Mouse (Mus musculus): ENCODE results near the gene Fstl4.
A peak's percentile ranks its signal among the peaks of the same experiment; 100 is the strongest.

Fstl4 gene

DNA sequence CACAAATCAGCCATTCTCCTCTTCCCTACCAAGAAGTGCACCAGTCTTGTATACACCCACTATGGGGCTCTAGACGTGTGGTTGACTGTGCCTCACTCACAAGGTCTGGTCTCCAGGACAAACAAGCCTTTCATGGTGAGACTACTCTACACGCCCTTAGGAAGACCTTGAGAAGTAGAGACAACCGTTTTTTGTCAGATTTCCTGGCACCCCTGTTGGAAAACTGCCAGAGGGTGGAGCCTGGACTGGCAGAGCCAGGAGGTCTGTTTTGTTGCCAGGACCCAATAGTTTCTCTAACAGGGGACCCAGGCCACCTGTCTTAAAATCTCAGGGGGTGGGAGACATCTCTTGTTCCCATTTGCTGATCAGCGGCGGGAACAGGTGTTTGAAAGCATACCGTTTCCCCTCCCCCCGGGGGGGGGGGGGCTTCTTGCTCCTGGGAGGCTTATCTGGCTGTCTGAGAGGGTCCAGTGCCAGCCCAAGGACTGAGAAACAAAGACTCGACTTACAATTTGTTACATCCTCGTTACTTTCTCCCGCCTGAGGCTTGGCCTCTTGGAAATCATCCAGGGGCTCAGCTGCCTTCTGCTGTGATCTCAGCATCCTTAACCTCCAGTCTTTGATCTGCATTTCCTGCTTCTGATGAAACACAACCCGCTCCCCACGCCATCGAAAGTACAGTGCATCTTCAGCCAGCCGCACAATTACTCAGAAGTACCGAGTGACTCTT, 155.0 kb downstream of the Fstl4 start:
- no peak for DNase-seq

DNA sequence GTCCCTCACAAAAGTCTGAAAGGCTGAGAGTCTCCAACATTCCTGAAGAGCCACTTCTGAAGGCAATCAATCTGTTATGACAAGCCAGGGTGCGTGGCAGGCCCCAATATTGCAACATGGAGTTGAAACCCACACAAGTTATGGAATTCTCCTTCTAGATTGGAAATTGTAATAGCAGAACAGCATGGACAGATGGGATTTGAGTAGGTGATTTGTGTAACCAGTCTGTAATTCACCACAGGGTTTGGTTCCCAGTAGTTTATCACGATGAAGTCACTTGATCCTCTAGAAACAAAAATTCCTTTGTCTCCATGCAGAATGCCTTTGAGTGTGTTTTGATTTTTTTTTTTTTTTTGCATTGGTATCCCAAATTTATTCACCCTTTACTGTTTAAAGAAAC, 159.8 kb downstream of the Fstl4 start:
- no peak for DNase-seq

DNA sequence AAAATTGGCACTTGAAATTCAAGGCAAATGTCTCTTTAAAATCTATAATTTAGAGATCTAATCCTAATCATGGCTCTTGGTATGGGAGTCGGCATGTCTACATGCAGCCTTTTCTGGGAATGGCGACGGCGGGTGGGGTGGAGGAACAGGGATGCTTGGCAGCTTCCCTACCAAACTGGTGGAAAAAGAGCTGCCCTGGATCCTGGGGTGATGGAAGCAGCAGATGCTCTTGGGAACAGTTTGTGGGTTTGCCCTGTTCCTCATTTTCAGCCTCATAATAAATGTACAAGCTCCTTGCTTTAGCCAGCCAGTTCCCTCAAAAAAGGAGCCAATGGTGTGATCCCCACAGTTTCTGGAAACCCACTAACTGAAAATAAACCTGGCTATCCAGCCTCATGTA, 163.9 kb downstream of the Fstl4 start:
- no peak for DNase-seq

DNA sequence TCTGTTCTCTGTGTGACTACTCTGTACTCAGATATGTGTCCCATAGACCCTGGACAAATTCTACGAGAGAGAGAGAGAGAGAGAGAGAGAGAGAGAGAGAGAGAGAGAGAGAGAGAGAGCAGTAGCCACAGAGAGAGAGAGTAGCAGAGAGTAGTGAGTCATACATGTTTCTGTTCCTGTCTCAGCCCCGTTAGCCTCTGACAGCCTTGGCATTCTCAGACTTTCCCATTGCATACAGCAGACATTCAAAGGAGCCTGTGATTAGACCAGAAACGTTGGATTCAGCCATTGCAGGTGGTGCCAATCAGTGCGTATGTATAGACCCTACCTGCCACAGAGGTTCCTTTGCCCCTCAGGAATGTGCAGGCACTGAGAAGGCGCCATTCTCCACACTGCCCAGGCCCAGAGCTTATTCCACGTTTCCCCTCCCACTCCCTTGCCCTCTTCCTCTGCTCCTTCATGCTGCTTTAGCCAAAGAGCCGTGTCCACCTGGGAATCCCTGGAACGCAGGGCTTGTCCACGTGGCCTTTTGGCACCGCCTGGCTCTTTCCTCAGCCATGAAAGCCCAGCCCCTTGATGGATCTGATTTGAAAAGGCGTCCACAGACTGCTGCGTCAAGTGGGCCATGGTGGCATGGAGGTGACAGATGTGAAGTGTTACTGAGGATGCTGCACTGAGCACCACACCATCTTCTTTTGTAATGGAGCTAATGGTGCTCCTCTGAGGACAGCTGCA, 175.1 kb downstream of the Fstl4 start:
- no peak for DNase-seq

DNA sequence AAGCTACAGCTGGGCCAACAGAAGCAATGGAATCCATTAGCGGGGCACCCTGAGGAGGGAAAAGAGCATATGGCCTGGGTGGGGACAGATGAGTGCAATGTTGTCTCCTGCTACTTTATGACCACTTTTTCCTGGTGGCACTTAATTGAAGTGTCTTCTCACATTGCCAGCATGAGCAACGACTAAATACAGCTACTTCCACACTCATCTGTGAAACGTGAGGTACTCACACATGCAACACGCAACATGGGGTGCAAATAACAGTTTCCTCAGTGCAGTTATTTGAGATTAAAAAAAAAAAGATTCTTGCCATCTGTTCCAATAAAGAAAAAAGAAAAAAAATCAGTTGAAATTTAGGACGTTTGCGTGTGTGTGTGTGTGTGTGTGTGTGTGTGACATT, 178.5 kb downstream of the Fstl4 start:
- DNase-seq: no peak

DNA sequence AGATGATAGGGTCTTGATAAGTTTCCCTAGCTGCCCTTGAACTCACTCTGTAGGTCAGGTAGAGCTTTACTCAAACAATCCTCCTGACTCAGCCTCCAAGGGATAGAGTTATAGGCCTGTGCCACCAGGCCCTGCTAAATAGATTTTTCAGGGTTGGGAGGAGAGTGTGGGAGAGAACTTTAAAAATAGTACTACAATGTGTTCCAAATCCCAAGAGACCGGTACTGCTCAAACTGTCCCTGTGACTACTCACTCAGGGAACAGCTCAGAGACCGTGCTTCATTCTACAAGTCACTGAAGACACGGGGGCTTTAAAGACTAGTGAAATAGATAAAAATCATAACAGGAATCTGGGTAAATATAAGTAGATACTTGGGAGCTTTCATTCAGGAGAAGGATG, 190.6 kb downstream of the Fstl4 start:
- DNase-seq: no peak

DNA sequence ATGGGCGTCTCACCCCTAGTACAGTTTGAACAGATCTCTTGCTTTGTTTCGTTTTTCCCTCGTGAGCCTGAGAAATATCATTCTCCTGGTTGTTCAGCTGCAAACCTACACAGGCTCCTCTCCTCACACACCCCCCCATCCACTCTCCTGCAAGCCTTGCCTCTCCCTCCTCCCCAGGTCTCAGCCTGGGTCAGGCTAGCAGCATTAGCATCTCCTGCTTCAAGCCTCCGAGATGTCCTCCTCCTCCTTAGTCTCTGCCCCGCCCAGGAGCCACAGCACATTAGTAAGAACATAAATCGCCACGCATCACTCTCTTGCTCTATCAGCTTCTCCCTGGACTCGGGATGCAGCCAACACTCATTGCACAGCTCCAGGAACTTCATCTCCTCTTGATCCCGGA, 204.4 kb downstream of the Fstl4 start:
- no peak for DNase-seq

DNA sequence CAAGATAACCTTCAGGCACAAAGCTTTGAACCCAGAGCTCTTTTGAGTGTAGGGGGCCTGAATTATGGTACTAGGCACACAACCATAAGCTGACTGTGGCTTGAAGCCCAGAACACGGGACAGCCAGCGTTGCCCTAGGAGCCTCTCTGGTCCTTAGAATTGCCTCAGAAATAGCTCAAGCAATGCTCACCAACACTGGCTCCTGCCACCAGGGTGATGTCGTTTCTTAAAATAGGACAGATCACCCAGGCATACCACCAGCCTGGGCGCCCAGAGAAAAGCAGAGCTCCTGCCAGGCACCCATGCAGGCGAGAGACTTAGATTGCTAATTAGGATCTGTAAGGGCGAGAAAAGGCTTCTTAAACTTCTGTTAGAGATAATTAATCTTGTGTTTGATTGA, 206.0 kb downstream of the Fstl4 start:
- DNase-seq: no peak

DNA sequence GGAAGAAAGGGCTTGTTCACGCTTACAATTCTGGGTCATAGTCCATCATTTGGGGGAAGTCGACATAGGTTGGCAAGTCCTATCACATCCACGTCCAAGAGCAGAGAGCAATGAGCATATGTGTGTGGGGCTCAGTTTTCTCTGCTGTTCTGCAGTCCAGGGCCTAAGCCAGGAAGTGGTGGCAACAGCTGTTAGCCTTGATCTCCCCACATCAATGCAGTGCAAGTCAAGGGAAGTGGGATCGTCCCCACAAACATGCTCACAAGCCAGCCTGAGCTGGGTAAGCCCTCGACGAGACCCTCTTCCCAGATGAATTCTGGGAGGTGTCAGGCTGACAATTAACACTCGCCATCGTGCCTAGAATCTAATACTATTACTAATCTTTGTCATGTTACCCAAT, 222.6 kb downstream of the Fstl4 start:
- no peak for DNase-seq

DNA sequence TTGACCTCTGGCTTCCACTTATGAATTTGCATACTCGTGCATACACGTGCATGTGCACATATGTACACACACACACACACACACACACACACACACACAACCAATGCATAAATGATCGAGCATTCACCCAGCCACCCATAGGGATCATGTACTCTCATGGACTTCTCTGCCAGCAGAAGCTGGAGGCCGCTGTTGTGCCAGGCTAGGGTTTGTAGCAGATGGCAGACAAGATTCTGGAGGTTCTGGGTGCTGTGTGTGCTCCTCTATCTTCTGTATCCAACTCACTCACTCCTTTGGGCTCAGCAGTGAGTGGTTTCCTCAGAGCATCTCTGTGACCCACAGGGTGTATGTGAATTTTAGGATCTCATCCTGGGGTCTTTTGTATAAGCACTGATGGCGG, 230.3 kb downstream of the Fstl4 start:
- DNase-seq: no peak

DNA sequence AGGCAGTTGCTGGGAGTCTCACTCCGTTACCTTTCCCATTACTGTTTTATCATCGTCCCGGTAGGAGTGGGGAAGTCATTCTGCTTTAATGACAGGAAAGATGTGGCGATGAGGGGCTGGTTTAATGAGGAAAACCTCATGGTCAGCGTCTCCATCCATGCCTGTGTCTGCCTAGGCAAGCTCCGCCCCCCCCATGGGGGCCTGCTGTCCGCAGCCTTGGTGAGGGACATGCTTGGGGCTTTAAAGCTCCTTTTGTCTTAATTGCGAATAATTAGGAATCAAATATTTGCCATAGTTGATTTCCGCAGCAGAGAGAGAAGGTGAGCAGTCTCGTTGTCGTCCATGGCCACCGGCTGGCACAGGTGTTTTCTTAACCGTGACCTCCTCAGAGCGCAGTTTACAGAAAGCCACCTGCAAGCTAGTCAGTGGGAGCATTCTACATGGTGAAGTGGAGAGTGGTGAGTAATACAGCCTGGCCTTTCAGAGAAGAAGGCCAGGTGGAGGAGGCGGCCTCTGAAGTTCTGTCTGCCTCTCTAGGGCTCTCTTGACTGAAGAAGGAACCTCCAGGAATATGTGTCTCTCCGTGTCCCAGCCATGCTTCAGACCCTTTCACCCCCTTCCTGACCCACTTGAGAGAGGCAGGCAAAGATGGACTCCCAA, 232.1 kb downstream of the Fstl4 start:
- no peak for DNase-seq

DNA sequence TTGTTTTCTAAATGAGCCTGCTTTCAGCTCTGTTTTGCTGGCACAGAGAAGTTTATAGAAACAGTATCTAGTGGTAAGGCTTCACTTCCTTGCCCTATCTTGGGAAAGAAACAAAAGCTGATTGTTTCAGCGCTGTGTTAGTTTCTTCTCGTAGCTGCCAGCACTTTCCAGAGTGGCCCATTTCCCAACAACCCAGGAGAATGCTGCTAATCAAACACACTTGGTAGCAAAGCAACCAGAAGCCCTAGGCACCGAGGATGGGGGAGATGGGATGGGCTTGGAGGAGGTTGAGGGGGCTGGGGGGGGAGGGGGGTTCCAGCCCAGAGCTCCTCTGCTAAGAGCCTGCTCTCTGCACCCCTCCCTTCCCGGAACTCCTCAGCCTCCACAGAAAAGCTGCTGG, 233.0 kb downstream of the Fstl4 start:
- DNase-seq: no peak

DNA sequence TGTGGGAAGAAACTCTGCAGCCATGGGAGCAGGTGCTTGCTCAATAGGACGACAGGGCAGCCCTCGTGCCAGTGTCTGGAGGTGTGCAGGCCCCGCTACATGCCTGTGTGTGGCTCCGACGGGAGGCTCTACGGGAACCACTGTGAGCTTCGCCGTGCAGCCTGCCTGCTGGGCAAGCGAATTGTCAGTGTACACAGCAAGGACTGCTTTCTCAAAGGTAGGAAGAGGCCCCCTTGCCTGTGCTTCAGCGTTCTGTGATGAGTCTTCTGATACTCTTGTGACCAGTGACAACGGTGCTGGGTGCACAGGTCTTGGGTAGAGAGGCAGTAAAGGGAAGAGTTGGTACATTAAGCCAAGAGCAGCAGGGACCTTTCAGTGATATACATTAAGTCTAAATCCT, 235.8 kb downstream of the Fstl4 start:
- no peak for DNase-seq

DNA sequence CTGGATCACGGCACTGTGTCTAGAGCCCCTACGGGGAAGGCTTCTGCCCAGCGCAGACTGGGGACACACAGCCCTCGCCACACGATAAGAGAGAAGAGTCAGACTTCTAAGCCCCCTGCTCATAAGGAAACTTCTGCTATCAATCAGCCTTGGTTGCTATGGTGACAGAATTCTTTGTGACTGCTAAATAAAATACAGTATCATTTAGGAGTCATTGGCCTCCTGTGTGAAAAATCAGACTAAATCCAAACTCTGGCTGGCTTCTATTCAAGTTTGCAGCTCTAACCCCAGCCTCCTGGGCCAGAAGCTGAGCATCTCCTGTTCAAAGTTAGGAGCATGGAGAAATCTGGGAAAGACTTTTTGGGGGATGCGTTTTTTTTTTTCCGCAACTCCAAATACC, 238.9 kb downstream of the Fstl4 start:
- no peak for DNase-seq

DNA sequence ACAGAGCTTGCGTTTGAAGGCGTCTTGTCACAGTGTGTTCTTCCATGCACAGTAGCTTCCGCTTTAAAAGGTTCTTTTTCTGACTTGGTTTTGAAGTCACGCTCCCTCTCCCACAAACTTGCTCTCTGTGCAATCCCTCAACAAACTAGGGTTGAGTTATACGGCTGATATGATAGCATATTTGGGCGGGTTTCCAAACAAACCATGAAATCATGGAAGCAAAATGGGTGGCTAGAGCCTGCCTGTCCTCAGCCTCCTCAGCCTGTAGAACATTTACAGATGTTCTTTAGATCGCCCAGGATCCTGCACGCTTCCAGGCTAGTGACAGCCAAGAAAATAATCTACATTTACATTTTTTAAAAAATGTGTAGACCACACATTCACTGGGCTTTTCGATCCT, 239.4 kb downstream of the Fstl4 start:
- DNase-seq: no peak

DNA sequence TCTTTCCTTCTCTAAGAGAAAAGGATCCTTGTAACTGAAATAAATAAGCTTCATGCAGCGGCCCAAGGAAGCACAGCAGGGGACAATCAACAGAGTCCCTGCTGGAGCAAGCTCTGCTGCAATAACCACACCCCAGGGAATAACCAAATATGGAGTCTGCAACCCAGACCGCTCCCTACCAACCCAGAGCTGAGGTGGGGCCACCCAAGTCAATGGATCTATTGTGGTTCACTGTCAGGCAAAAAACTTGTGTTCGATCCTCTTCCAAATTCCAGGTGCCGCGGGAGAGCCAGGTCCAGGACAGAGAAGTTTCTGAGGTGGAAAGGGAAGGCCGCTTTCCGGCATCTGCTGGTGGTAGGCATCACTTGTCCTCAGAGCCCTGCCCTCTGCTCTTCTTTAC, 245.2 kb downstream of the Fstl4 start:
- no peak for DNase-seq

DNA sequence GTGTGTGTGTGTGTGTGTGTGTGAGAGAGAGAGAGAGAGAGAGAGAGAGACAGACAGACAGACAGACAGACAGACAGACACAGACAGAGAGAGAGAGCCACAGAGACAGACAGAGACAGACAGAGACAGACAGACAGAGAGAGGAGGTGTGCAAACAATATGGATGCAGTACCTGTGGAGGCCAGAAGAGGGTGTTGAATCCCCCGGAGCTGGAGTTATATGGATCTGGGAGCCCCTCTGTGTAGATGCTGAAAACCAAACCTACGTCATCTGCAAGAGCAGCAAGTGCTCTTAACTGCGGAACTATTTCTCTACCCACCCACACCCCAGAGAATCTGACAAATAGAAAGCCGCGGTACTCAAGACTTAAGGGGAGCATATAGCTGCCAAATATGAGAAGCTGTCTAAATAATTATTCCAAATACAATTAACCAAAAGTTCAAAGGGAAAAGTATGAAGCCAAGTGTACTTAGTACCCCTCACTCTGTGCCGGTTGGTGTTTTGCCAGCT, 247.6 kb downstream of the Fstl4 start:
- no peak for DNase-seq

DNA sequence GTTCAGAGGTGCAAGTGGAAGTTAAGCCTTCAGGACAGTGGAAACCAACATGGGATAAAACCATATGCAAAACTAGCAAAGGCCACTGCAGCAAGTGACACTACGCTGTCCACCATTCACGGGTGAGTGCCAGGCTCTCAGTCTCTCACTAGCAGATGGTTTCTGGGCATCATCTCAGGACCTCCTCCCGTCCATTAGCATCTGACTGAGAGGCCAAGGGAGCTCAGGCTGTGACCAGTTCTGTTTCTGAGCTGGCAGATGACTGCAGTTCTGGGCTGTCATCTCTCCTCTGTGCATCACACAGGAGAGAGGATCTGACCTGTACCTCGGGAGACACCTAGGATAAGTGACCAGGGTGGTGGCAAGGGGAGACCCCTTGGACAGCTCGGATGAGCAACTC, 249.5 kb downstream of the Fstl4 start:
- DNase-seq: no peak

DNA sequence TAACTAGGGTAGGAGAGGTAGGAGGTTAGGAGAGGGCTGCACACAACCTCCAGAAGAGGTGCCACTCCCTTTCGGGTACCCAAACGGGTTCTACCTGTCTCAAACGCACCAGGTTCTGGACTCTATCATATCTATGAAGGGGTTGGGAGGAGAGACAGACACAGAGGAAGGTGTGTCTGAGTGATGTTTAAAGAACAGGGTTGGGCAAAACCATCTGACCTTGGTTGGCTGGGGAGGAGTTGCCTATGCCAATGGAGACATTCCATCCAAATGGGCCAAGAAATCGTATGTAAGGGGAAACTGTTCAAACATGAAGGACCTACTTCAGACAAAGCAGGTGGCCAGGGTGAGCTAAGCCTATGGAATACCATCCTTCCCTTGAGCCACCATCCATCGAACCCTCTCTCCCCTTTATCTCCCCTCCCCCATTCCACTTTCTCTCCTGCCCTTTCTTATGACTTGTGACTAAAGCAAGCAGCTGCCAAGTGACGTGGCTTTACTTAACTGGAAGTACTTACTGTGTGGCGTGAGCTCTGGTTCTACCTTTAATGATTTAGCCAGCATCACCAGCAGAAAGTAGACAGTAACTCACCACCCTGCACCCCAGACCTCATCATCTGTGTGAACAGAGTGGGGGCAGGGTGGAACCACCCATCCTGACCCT, 252.1 kb downstream of the Fstl4 start:
- DNase-seq: no peak

DNA sequence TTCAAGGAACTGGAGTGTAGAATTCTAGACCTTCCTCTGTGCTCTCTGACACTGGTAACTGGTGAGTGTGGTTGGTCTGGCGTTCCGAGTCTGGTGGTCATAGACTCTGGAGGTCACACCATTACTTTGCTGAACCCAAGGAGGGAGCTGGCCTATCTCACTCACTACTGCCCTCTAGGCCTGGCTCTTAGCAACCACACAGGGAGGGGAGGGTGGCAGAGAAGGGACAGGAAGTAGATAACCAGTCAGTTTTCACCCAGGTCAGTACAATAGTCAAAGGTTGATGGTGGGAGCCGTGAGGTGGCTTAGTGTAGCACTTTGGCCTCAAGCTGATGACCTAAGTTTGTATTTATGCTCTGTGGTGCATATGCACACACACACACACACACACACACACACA, 255.1 kb downstream of the Fstl4 start:
- no peak for DNase-seq

DNA sequence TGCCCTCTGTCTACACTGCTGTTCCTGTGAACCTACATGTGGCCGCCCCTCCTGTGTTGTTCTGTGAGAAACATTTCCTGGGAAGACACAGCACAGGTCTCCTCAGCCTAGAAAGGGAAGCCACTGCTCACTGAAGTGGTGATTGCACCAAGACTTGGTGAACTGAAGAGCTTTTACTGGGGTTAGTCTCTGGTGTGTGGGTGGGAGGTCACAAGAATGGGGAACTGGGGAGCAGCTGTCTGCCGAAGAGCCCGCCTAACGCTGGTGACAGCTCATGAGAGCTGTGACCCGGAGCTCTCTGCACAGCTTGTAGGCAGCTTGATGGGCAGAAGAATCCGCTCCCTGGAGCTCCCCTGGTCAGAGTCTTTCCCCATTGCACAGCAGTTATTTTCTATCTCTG, 260.0 kb downstream of the Fstl4 start:
- no peak for DNase-seq

DNA sequence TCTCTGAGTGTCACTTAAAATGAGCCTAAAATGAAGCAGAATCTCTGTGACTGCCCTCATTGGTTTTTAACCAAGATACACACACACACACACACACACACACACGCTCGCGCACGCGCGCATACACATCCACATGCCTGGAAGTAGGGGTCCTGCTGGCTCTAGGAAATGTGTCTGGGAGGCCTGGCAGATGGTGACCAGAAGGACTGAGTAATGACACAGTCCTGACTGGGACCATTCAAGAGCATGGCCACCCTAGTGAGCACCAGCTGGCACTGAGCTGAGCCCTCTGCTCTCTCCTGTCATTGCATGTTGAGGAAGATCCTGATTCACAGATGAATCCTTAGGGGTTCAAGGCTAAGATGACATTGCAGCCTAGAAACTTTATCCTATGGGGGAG, 261.3 kb downstream of the Fstl4 start:
- DNase-seq: no peak

DNA sequence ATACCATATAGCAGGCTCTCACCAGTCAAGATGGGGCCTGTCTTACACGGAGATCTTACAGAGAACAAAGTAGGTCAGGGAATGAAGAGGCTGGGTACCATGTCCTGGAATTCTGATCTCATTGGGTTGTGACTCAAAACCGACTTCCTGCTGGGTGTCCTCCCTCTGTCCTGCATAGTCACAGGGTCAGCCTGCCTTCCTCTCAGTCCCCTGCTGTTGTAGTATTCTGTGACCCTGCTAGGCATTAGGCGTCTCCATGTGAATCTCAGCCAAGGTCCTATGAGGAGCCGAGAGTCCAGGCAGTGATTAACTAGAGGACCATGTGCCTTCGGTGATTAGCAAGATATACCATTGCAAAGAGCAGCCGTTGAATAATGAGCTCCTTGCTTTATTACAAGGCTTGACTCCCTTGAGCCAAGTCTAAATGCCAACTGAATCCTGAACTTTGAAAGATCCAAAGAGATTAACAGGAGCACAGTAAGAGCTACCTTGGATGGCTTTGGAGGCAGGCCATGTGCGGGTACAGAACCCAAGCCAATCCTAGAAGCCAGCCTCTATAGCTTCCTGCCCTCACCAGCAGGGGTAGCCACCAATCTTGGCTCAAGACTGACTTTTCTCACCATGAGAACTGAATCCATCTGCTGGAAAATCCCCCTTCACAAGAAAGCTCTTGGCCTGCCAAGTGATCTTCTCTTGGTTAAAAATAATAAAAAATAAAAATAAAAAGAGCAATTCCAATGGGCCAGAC, 264.2 kb downstream of the Fstl4 start:
- peak in 1 of 2 experiments; percentile 12 for DNase-seq

All from kidney, adult 8-10 months (tissue).